Mouse (Mus musculus) induced T-regulatory cell, adult 2 months (primary cell): Measurements from ENCODE around the gene Atxn1.
A peak's percentile ranks its signal among the peaks of the same experiment; 100 is the strongest.

ENCODE experiments used
- DNase-seq: peaks from one replicate; pipeline ENCODE4 v3.0.0-alpha.2; 2012; ENCODE audit warnings: low read depth

Atxn1 gene

DNA sequence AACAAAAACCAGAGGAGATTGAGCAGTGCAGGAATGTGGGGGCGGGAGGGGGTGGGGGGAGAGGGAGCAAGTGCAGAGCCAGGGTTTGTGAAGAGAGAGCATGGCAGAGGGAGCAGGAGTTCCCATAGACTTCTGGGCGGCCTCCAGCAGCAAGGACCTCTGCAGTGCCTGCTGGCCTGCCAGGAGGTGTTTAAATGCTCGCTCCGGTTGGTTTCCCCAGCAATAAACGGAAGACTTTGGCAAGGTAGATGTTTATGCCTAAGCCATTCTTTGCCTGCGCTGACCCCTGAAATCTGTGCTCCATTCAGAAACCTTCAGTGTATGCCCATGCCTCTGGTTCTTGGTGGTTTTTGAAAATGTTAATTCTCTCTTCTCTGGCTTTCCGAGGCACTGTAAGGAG is 438.6 kb downstream of the Atxn1 start:
- DNase-seq: no peak

- no peak for DNase-seq
Measured at GRCm38 (mm10) chr13:45524791-45525435, 439.9 kb downstream of the Atxn1 start.

GRCm38 (mm10) chr13:45524305-45524704 is 440.5 kb downstream of the Atxn1 start:
- no peak for DNase-seq

- DNase-seq: no peak
Measured at GRCm38 (mm10) chr13:45516501-45517393, 448.1 kb downstream of the Atxn1 start.

DNA sequence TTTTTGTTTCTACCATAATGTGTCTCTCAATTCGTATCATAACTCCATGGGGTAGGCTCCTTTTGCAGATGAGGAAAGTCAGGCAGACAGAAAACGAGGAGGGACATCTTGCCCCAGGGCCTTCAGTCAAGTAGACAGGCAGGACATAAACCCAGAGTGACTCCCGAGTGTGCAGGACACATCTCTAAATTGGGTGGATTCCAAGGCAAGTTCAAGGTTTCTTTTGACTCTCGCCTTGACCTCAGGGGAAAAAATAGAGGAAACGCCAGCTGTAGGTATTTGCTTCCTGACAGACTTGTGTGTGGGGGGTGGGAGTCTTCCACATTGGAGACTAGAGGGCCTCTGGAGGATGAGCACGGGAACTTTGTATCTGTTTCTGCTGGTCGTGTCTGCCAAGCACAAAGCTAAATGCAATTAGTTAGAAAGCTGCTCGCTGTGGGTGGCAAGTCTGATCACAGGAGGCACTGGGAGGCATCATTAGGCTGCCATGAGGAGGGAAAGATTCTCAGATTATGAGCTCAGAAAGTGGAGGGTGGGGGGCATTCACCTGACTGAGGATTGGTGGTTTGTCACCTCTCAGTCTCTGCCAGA is 449.9 kb downstream of the Atxn1 start:
- no peak for DNase-seq

- DNase-seq: no peak
Measured at GRCm38 (mm10) chr13:45514115-45514514, 450.7 kb downstream of the Atxn1 start.

- DNase-seq: no peak
Measured at GRCm38 (mm10) chr13:45513009-45513984, 451.5 kb downstream of the Atxn1 start.

- no peak for DNase-seq
Measured at GRCm38 (mm10) chr13:45512531-45512930, 452.3 kb downstream of the Atxn1 start.

- no peak for DNase-seq
Measured at GRCm38 (mm10) chr13:45511706-45512435, 452.9 kb downstream of the Atxn1 start.

- DNase-seq: no peak
Measured at GRCm38 (mm10) chr13:45509366-45509765, 455.4 kb downstream of the Atxn1 start.

DNA sequence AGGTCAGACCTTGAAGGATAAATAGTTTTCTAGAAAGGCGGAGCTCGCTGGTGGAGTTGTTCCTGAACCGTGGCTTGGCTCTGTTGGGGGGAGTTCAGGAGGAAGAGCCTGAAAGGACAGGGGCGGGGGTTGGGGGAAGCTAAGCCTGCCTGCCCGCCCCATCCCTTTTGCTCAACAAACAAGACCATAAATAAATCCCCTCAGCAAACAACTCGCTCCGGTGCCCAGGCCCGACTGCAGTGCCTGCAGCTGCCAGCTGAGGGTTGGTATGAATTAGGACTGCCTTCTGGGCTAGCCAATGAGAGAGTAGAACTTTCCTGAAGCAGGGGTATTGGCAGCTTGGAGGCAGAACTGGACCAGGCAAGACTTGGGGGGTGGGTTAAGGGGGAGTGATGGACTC is 456.3 kb downstream of the Atxn1 start:
- DNase-seq: no peak

DNA sequence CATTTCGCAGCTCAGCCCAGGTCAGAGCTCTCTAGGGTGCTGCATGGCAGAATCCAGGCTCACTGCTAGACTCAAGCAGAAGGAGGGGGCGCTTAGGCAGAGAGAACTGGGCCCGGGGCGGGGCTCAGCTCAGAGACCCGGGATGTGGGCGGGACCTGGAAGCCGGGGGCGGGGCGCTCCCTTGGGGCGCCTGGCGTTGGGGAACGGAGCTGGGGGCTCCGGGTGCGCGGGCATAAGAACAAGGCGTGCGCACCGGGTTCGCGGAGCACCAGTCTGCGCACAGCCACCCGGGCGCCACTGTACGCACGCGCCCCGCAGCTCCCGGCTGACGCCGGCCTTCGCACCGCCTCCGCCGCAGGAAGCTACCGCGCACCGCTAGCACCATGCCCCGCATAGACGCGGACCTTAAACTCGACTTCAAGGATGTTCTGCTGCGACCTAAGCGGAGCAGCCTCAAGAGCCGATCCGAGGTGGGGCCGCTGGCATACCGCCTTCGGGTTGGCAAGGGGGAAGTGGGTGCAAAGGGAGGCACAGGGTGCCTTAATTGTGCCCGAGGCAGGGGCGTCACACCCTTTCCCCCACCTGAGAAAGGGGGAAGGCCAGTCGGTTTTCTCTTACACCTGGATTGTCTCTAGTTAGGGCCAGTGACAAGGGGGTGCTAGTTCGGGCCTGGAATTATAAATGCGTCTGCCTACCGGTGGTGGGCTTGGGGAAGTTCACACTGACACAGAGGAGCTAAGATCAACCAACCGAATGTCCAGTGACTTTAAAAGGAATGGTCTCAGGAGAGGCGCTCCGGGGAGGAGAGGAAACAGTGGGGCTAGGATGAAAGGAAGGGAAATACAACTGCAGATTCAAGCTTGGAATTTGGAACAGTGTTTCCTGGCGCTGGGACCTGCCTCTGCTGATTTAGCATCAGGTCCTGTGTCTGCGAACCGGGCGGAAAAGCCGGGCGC is 457.3 kb downstream of the Atxn1 start, which contains the start of gene Gmpr:
TSS of gene Gmpr (plus strand) at position 171 of the 956 bp plus-strand sequence.
- DNase-seq: peak; percentile 30

DNA sequence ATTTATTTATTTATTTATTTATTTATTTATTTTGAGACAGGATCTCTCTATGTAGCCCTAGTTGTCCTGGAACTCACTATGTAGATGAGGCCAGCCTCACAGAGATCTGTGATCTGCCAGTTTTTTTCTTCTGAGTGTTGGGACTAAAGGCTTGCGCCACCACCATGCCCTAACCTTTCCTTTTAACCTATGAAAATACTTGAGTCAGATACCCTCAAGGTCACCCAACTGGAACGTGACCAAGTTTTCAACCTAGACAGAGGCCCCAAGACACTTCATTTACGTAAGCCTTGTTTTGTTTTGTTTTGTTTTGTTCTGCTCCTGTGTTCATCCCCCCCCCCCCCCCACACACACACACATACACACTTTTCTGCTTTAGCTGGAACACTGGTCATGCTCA is 459.3 kb downstream of the Atxn1 start:
- DNase-seq: no peak

GRCm38 (mm10) chr13:45502791-45503190 is 462.0 kb downstream of the Atxn1 start:
- no peak for DNase-seq

- DNase-seq: no peak
Measured at GRCm38 (mm10) chr13:45499906-45500305, 464.9 kb downstream of the Atxn1 start.
